Mouse (Mus musculus) ES-E14 (cell line): Measurements from ENCODE around the gene Cadm1. TPM values are rescaled to one million over a fixed set of nuclear protein-coding genes. Genes with fewer than 3 reads are reported as not detected.

Source experiments
- DNase-seq: peaks from one replicate; pipeline ENCODE4 v3.0.0-alpha.2; 2013; ENCODE audit warnings: low read depth, low spot score
- H3K27ac ChIP-seq: 2 replicates; pipeline ENCODE4 v1.5.1; 2012; ENCODE audit warnings: low read depth, mild to moderate bottlenecking, low read length, moderate library complexity, mixed read lengths; ENCODE audit not compliant: poor library complexity, insufficient read depth, severe bottlenecking
- H3K36me3 ChIP-seq: 2 replicates; pipeline ENCODE4 v1.6.1; 2012; ENCODE audit warnings: mild to moderate bottlenecking, low read length, moderate library complexity, mixed read lengths; ENCODE audit not compliant: control insufficient read depth, poor library complexity, insufficient read depth, severe bottlenecking
- H3K4me1 ChIP-seq, 2 experiments: fragments of 150-350 bp in 1 of 2; sonication (generic) in 1 of 2; 2 replicates each; pipeline ENCODE4 v1.6.1; 2012; ENCODE audit warnings: low read length in 2 of 2, mild to moderate bottlenecking in 1 of 2, mixed read lengths in 1 of 2; ENCODE audit not compliant: control insufficient read depth in 2 of 2, insufficient read depth in 2 of 2, poor library complexity in 1 of 2
- H3K4me3 ChIP-seq, 2 experiments: fragments of 150-350 bp in 1 of 2; sonication (generic) in 1 of 2; 2 replicates each; pipeline ENCODE4 v1.5.1; 2012; ENCODE audit warnings: low read length in 2 of 2, low read depth in 1 of 2, mild to moderate bottlenecking in 1 of 2, mixed read lengths in 1 of 2; ENCODE audit not compliant: insufficient read depth in 1 of 2, poor library complexity in 1 of 2, severe bottlenecking in 1 of 2
- H3K9ac ChIP-seq: 2 replicates; pipeline ENCODE4 v1.6.1; 2012; ENCODE audit warnings: low read depth, mild to moderate bottlenecking, low read length, mixed read lengths; ENCODE audit not compliant: poor library complexity, insufficient read depth, severe bottlenecking
- H3K9me3 ChIP-seq: fragments of 150-350 bp; sonication (generic); 2 replicates; pipeline ENCODE4 v1.6.1; 2012; ENCODE audit warnings: low read depth, mild to moderate bottlenecking, low read length; ENCODE audit not compliant: control insufficient read depth, insufficient read depth
- CHD2 ChIP-seq: IDR thresholded peaks from 2 replicates; pipeline ENCODE4 v1.6.1; 2014; ENCODE audit warnings: mild to moderate bottlenecking, low read depth, low read length, inconsistent platforms
- HCFC1 ChIP-seq: IDR thresholded peaks from 2 replicates; pipeline ENCODE4 v1.6.1; 2012; ENCODE audit warnings: low read length, inconsistent platforms, borderline replicate concordance; ENCODE audit not compliant: insufficient read depth
- MAFK ChIP-seq: IDR thresholded peaks from 2 replicates; pipeline ENCODE4 v1.6.1; 2014; ENCODE audit warnings: mild to moderate bottlenecking, low read depth, low read length, inconsistent platforms; ENCODE audit not compliant: insufficient read depth
- ZC3H11A ChIP-seq: IDR thresholded peaks from 2 replicates; pipeline ENCODE4 v1.6.1; 2012; ENCODE audit warnings: low read depth, mild to moderate bottlenecking, inconsistent platforms, low read length, borderline replicate concordance
- ZNF384 ChIP-seq: IDR thresholded peaks from 2 replicates; pipeline ENCODE4 v1.6.1; 2012; ENCODE audit warnings: low read depth, low read length, inconsistent platforms
- in situ Hi-C, 2 experiments: fragments of 600-800 bp; cut with MboI; formaldehyde crosslinking; loops; one replicate each; pipeline ENCODE4 v1.15.1; 2025; ENCODE audit warnings: low sequenced_read_pairs in 2 of 2, inconsistent platforms in 1 of 2; ENCODE audit not compliant: unreplicated experiment in 2 of 2
- total RNA-seq: library from RNA; depleted of rRNA; stranded (reverse); fragments of 300-350 nt; gene quantifications from 2 replicates; pipeline ENCODE4 v1.2.3, GENCODE M21; 2012

Cadm1 gene
- total RNA-seq, 1 experiment: 78.7 TPM

- Histone ChIP-seq H3K9me3 (no peaks in the 10 kb centered on the region), H3K27ac (no peak overlapping the region), H3K36me3 (peaks cover 3% of the 10 kb centered on the region; the same call in 1 of the 2 replicates), H3K9ac (no peak overlapping the region), H3K4me1 (peaks cover 0 to 3% of the 10 kb centered on the region in 2 experiments; a peak in 1 of 4 replicates), H3K4me3 (no peak overlapping the region)
- in situ Hi-C loops: no loop called here
- TF ChIP-seq CHD2 (no peak), MAFK (no peak), ZNF384 (no peak), ZC3H11A (no peak), HCFC1 (no peak)
- DNase-seq: peak; percentile 29
Measured at GRCm38 (mm10) chr9:47856311-47856710, 326.3 kb downstream of the Cadm1 start.

GRCm38 (mm10) chr9:47857235-47857634 lies 327.3 kb downstream of the Cadm1 start:
- Histone ChIP-seq H3K9me3 (no peaks in the 10 kb centered on the region), H3K27ac (no peak overlapping the region), H3K4me3 (no peak overlapping the region), H3K9ac (no peak overlapping the region), H3K36me3 (peaks cover 2% of the 10 kb centered on the region; the same call in 1 of the 2 replicates), H3K4me1 (no peaks in the 10 kb centered on the region)
- TF ChIP-seq ZNF384: no peak
- TF ChIP-seq ZC3H11A: no peak
- TF ChIP-seq HCFC1: no peak
- no peak for DNase-seq
- in situ Hi-C loops: no loop called here

- H3K9ac ChIP-seq: no peak overlapping the region
Measured at GRCm38 (mm10) chr9:47858134-47858533, 328.2 kb downstream of the Cadm1 start.

GRCm38 (mm10) chr9:47858778-47859395 lies 328.9 kb downstream of the Cadm1 start:
- Histone ChIP-seq H3K9ac (no peak overlapping the region), H3K9me3 (no peaks in the 10 kb centered on the region), H3K4me1 (no peaks in the 10 kb centered on the region), H3K36me3 (peaks cover under 1% of the 10 kb centered on the region; the same call in 1 of the 2 replicates), H3K4me3 (no peak overlapping the region), H3K27ac (no peak overlapping the region)
- in situ Hi-C loops: no loop called here
- TF ChIP-seq ZNF384 (no peak), CHD2 (no peak), HCFC1 (no peak), MAFK (no peak), ZC3H11A (no peak)
- DNase-seq: no peak

More at GRCm38 (mm10) chr9:47858134-47858533, 328.2 kb downstream of the Cadm1 start:
- no peak for DNase-seq
- Histone ChIP-seq H3K4me1 (no peaks in the 10 kb centered on the region), H3K27ac (no peak overlapping the region), H3K4me3 (no peak overlapping the region), H3K36me3 (peaks cover 2% of the 10 kb centered on the region; the same call in 1 of the 2 replicates), H3K9me3 (no peaks in the 10 kb centered on the region)
- in situ Hi-C loops: no loop called here
- TF ChIP-seq ZNF384 (no peak), CHD2 (no peak), ZC3H11A (no peak), HCFC1 (no peak), MAFK (no peak)

GRCm38 (mm10) chr9:47860994-47861393 lies 331.0 kb downstream of the Cadm1 start:
- H3K9me3 ChIP-seq: no peaks in the 10 kb centered on the region
- no peak overlapping the region for H3K27ac ChIP-seq
- peak; percentile 20 for DNase-seq
- TF ChIP-seq CHD2 (no peak), ZNF384 (no peak), HCFC1 (no peak), ZC3H11A (no peak), MAFK (no peak)
- no peak overlapping the region for H3K4me3 ChIP-seq
- no peaks in the 10 kb centered on the region for H3K36me3 ChIP-seq
- no peak overlapping the region for H3K9ac ChIP-seq
- no peaks in the 10 kb centered on the region for H3K4me1 ChIP-seq
- in situ Hi-C loops: no loop called here
